Mouse (Mus musculus) splenic B cell, adult 2 months (primary cell): ENCODE measurements at regions not wholly inside any gene's neighbourhood (a gene's known extent, or its start where the extent isn't known, plus 50 kb on each side); places are given as distances from the start of the nearest gene placed in this dataset.

ENCODE experiments used
- DNase-seq: peaks from one replicate; pipeline ENCODE4 v3.0.0-alpha.2; 2011; ENCODE audit warnings: low read depth, low spot score
- H3K27me3 ChIP-seq: 2 replicates; pipeline ENCODE4 v1.6.1; 2012; ENCODE audit warnings: mild to moderate bottlenecking, low read length, moderate library complexity, mixed read lengths; ENCODE audit not compliant: control insufficient read depth, poor library complexity, insufficient read depth, severe bottlenecking
- H3K36me3 ChIP-seq: 2 replicates; pipeline ENCODE4 v1.6.1; 2012; ENCODE audit warnings: mild to moderate bottlenecking, low read length, moderate library complexity, mixed read lengths; ENCODE audit not compliant: control insufficient read depth, poor library complexity, insufficient read depth, severe bottlenecking

GRCm38 (mm10) chr3:133599731-133600130 is 54.8 kb upstream of the Tet2 start:
- no peak for DNase-seq
- H3K36me3 ChIP-seq, result no peaks in the 10 kb centered on the region

GRCm38 (mm10) chr3:133600447-133601220 is 55.7 kb upstream of the Tet2 start:
- H3K36me3 ChIP-seq, result no peaks in the 10 kb centered on the region
- H3K27me3 ChIP-seq, result no peaks in the 10 kb centered on the region
- no peak for DNase-seq

More at GRCm38 (mm10) chr3:133599731-133600130, 54.8 kb upstream of the Tet2 start:
- H3K27me3 ChIP-seq, result no peaks in the 10 kb centered on the region

- no peak for DNase-seq
- no peaks in the 10 kb centered on the region for H3K36me3 ChIP-seq
- no peaks in the 10 kb centered on the region for H3K27me3 ChIP-seq
Measured at GRCm38 (mm10) chr3:133605460-133605859, 60.5 kb upstream of the Tet2 start.

- no peaks in the 10 kb centered on the region for H3K36me3 ChIP-seq
- no peak for DNase-seq
- H3K27me3 ChIP-seq, result no peaks in the 10 kb centered on the region
Measured at GRCm38 (mm10) chr3:133608845-133609261, 63.9 kb upstream of the Tet2 start.

DNA sequence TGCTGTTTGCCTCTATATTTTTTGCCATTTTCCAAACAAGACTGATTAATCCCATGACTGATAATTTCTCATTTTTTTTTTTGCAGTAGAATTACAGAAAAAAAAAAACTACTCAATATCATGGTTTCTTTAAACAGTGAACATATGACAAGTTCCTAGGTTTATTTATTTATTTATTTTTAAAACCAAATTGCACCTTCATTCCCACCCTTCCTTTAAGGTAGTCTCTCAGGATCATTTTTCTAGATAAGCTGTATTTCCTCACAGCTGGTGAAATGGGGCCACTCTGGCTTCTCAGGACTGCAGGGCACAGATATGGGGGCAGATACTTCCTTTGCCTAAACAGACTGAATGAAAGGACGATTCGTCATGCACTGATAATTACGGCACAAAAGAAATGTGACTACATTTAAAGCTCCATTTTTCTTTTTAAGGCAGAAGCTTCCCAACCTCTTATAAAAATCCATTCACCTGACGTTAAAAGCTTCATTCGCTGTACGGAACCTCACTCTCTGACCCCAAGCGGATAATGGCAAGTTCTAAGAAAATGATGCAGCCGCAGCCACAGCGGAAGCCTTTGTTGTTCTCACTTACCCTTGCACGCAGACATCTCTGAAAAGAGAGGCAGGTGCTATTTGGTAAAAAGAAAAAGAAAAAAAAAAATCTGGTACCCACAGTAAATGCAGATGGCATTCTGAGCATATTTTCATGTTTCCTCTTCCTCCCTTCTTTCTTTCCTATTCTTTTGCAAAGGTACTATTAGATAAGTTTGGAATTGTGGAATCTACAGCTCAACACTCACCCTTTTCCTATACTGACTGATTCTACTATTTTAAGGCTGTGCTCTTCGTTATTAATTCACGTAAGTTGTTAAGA is 69.1 kb upstream of the Tet2 start:
- H3K27me3 ChIP-seq, result no peaks in the 10 kb centered on the region
- no peaks in the 10 kb centered on the region for H3K36me3 ChIP-seq
- no peak for DNase-seq

GRCm38 (mm10) chr3:133614712-133615426 is 69.9 kb upstream of the Tet2 start:
- no peak for DNase-seq
- Histone ChIP-seq H3K27me3 (no peaks in the 10 kb centered on the region), H3K36me3 (no peaks in the 10 kb centered on the region)

DNA sequence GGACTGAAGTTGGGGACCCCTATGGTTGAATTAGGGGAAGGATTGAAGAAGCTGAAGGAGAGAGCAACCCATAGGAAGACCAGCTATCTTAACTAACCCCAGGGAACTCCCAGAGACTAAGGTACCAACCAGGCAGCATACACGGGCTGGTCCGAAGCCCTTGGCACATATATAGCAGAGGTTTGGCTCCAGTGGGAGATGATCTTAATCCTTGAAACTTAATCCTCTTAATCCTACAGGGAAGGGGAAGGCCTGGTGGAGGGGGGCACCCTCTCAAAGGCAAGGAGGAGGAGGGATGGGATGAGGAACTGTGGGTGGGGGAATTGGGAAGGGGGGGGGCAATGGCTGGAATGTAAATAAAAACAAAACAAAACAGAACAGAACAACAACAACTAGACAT is 72.1 kb upstream of the Tet2 start:
- no peaks in the 10 kb centered on the region for H3K27me3 ChIP-seq
- no peak for DNase-seq

GRCm38 (mm10) chr3:133618491-133618890 is 73.6 kb upstream of the Tet2 start:
- H3K27me3 ChIP-seq, result no peaks in the 10 kb centered on the region
- H3K36me3 ChIP-seq, result no peaks in the 10 kb centered on the region
- no peak for DNase-seq

More for the DNA sequence above, 72.1 kb upstream of the Tet2 start:
- no peaks in the 10 kb centered on the region for H3K36me3 ChIP-seq

DNA sequence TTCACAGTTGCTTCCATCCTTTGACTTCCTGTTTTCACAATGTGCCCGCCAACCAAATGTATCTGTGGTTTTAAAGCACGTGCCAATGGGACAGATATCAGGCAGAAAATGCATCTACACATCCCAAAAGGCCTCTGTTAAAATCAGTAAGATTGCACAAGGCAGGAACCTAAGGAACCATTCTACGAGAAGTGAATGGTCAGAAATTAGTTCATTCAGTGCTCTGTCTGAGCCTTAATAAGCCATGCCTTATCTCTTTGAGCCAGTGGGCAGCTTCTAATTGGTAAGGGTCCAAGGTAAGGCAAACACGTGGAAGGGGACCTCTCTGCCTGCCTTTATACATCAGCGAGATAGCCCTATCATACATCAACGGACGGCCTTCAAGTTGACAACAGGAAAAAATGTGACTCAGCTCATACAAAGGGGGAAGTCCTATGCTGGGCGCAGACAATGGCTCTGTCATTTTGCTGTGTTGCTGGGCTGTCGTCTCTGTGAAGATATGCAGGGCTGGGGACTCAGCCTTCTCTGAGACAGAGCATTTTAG is 78.3 kb upstream of the Tet2 start:
- no peaks in the 10 kb centered on the region for H3K36me3 ChIP-seq
- H3K27me3 ChIP-seq, result no peaks in the 10 kb centered on the region
- peak; percentile 9 for DNase-seq

DNA sequence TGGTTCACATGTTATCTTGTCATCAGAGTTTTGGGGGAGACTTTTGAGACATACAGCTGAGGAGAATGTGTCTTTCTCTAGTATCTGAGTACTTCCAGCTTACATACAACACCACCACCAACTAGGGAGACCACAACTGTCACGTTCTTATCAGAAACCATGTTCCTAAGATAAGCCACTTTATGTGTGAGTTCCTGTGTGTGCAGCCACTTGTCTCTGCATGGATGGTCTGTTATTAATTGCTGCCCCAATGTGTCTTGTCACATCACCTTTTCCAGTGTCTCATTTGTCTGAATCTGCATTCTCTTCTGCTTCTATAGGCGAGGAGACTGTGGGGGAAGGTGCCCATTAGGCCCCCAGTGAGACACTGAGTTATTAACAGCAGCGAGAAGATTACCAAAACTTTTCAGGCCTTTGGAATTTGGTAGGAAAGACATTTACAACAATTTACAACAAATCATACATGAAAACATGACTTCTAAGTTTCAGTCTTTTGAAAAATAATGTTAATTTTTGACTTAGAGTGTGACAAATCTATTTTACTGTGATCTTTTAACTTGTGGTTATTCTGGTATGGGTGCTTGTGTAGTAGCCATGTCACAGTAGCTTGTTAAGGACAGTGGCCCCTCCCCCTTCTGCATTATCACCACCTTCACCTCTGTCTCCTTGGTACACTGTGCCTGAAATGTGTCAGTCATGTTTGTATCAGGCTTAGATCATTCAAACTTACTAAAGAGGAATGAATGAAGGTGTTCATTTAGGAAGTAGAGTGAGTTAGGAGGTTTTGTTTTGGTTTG is 79.3 kb upstream of the Tet2 start:
- no peaks in the 10 kb centered on the region for H3K27me3 ChIP-seq
- no peak for DNase-seq
- no peaks in the 10 kb centered on the region for H3K36me3 ChIP-seq

DNA sequence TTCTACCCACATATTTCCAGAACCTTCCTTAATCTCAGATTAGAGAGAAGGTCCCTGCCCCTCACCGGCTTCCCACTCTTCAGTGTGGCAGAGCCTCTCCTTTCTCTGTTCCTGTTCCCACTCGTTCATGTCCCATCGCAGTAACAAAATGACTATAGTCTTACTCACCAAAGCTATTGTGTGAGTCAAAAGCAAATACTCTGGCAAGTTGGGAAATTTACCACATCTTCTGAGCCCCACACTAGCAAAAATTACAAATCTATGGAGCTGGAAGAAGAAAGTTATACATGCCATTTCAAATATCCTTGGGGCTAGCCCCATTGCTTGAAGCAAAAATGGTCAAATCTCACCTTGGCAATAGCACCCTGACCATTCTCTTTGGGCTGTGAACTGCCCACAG is 80.1 kb upstream of the Tet2 start:
- no peak for DNase-seq
- Histone ChIP-seq H3K27me3 (no peaks in the 10 kb centered on the region), H3K36me3 (no peaks in the 10 kb centered on the region)

GRCm38 (mm10) chr3:133626442-133626841 is 81.5 kb upstream of the Tet2 start:
- H3K27me3 ChIP-seq, result no peaks in the 10 kb centered on the region
- no peaks in the 10 kb centered on the region for H3K36me3 ChIP-seq
- DNase-seq, result no peak

DNA sequence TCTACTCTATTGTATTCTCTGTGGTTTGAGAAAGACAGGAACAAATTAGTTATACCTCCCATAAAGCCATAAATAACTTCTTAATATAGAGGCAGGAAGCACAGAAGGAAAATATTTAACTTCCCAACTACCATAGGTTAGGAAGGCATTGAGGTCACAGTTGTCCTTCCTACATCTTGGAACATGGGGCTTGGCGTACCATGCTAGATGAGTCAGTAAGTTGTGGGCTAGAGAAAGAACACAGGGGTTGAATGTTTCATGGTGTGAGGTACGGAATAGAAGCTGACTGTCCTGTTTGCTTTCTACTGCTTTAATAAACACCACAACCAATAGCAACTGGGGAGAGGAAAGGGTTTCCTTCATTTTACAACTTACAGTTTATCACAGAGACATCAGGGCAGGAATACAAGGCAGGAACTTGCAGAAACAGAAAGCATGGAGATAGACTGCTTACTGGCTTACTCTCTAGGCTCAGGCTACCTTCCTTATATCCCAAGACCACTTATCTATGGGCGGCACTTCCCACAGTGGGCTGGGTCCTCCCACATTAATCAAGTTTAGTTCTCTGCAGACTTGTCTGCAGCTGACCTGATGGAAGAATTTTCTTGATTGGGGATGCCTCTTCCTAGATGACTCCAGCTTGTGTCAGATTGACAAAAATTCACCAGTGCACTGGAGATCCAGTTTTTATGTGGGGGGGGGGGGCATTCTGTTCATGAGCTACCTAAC is 82.3 kb upstream of the Tet2 start:
- no peak for DNase-seq
- Histone ChIP-seq H3K36me3 (no peaks in the 10 kb centered on the region), H3K27me3 (no peaks in the 10 kb centered on the region)
